Mouse (Mus musculus): ENCODE data around the gene Ccdc70. TPM values are rescaled to one million over a fixed set of nuclear protein-coding genes. Genes with fewer than 3 reads are reported as not detected.

Ccdc70 gene
- total and polyA plus RNA-seq, 3 experiments = not detected

DNA sequence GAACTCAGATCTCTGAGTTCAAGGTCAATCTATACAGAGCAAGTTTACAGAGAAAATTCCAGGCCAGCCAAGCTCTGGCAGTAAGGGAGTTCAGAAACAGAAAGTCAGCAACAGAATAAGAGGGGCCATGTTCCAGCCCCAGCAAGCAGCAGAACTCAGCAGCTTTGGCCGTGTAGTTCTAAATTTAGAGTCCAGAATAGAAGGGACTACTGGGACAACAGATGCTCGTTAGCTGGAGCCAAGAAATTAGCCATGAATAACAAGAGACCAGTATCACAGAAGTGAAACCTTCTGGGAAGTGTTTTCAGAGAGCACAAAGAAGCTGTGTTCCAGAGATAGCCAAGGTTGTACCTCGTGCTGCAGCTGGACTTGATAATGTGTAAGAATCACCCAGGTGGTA lies 39.8 kb downstream of the Ccdc70 start:
- no peaks in the 10 kb centered on the region for H3K9me3 ChIP-seq (replicated peaks; ENCODE audit: insufficient read depth, low read length)
- TF ChIP-seq EP300 (IDR thresholded peaks at IDR 0.05; ENCODE audit: low read depth in 1 of 2, low read length in 2 of 2) (no peak), BHLHE40 (IDR thresholded peaks at IDR 0.05; ENCODE audit: borderline replicate concordance, low read depth, low read length) (no peak), UBTF (IDR thresholded peaks at IDR 0.05; ENCODE audit: borderline replicate concordance, insufficient read depth, low read depth, low read length) (no peak), MYB (IDR thresholded peaks at IDR 0.05; ENCODE audit: low read depth, low read length) (no peak), GATA1 (IDR thresholded peaks at IDR 0.05; ENCODE audit: low read depth, low read length) (no peak), JUND (IDR thresholded peaks at IDR 0.05; ENCODE audit: low read depth, low read length) (no peak), NELFE (IDR thresholded peaks at IDR 0.05; ENCODE audit: low read depth, low read length) (no peak), TBP (IDR thresholded peaks at IDR 0.05; ENCODE audit: low read depth, low read length) (no peak), ZKSCAN1 (IDR thresholded peaks at IDR 0.05; ENCODE audit: low read depth, low read length) (no peak), E2F4 (IDR thresholded peaks at IDR 0.05; ENCODE audit: borderline replicate concordance, low read depth, low read length) (no peak), NRF1 (IDR thresholded peaks at IDR 0.05; ENCODE audit: insufficient read depth, low read depth, low read length, poor library complexity, severe bottlenecking) (no peak), SIN3A (IDR thresholded peaks at IDR 0.05; ENCODE audit: low read length) (no peak), POLR2A (IDR thresholded peaks at IDR 0.05; ENCODE audit: control insufficient read depth in 1 of 2, insufficient read depth in 1 of 2, low read depth in 1 of 2, low read length in 2 of 2, poor library complexity in 1 of 2) (no peak), ZMIZ1 (IDR thresholded peaks at IDR 0.05; ENCODE audit: low read depth, low read length) (no peak)
- no peak overlapping the region for H3K9ac ChIP-seq (ENCODE audit: control insufficient read depth, low read depth, low read length, poor library complexity, severe bottlenecking)
- H3K4me3 ChIP-seq (ENCODE audit: control insufficient read depth in 1 of 2, insufficient read depth in 1 of 2, low read depth in 2 of 2, low read length in 2 of 2) = no peak overlapping the region
- no peaks in the 10 kb centered on the region for H3K79me2 ChIP-seq (ENCODE audit: control insufficient read depth, insufficient read depth, low read length, poor library complexity)
- no peak overlapping the region for H3K27ac ChIP-seq (ENCODE audit: control insufficient read depth, low read depth, low read length)
- no peaks in the 10 kb centered on the region for H3K4me1 ChIP-seq (ENCODE audit: control insufficient read depth in 1 of 2, insufficient read depth in 2 of 2, low read length in 2 of 2)
- no peaks in the 10 kb centered on the region for H3K27me3 ChIP-seq (ENCODE audit: control insufficient read depth in 1 of 2, insufficient read depth in 2 of 2, low read length in 2 of 2)
- peaks cover 0 to 27% of the 10 kb centered on the region in 2 experiments; a peak in 2 of 4 replicates for H3K36me3 ChIP-seq (ENCODE audit: control insufficient read depth in 1 of 2, insufficient read depth in 2 of 2, low read length in 2 of 2)
- DNase-seq (ENCODE audit: low read depth, low spot score) = no peak

DNA sequence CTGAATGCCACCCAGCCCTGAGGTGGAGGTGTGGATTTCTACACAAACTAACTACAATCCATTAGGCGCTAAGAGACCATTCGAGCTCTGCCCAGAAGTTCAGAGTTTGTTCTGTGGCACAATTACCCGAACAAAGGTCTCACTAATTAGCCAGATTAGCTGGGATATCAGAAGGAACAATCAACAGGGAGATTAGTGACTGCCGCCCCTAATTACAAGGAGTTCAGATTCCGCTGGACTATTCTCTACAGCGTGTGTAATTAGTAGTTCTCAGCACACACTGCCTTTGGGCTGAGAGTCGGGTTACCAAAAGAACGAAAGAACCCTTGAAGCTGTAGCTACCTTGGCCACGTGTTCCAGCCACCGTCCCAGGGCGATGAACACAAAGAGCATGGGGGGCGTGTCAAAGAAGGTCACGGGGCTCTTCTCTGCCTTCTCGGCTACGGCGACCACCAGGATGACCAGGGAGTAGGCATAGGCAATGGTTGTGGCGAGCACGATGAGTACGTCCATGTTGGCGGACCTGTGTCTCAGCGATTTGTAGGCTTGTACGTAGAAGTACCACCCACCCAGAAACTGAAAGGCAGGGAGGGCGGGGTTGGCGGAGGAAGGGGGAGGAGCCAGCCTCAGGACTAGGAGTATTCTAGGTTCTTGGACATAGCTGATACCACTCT lies 43.6 kb downstream of the Ccdc70 start:
- Histone ChIP-seq H3K9ac (ENCODE audit: control insufficient read depth, low read depth, low read length, poor library complexity, severe bottlenecking) (no peak overlapping the region), H3K4me3 (ENCODE audit: control insufficient read depth in 1 of 2, insufficient read depth in 1 of 2, low read depth in 2 of 2, low read length in 2 of 2) (no peak overlapping the region), H3K36me3 (ENCODE audit: control insufficient read depth in 1 of 2, insufficient read depth in 2 of 2, low read length in 2 of 2) (peaks cover 0 to 24% of the 10 kb centered on the region in 2 experiments; a peak in 2 of 4 replicates), H3K9me3 (replicated peaks; ENCODE audit: insufficient read depth, low read length) (no peaks in the 10 kb centered on the region), H3K27ac (ENCODE audit: control insufficient read depth, low read depth, low read length) (no peak overlapping the region), H3K79me2 (ENCODE audit: control insufficient read depth, insufficient read depth, low read length, poor library complexity) (no peaks in the 10 kb centered on the region), H3K4me1 (ENCODE audit: control insufficient read depth in 1 of 2, insufficient read depth in 2 of 2, low read length in 2 of 2) (no peaks in the 10 kb centered on the region), H3K27me3 (ENCODE audit: control insufficient read depth in 1 of 2, insufficient read depth in 2 of 2, low read length in 2 of 2) (no peaks in the 10 kb centered on the region)
- DNase-seq (ENCODE audit: low read depth, low spot score) = no peak
- TF ChIP-seq RCOR1 (IDR thresholded peaks at IDR 0.05; ENCODE audit: low read depth, low read length) (no peak), GABPA (IDR thresholded peaks at IDR 0.05; ENCODE audit: low read depth, low read length) (no peak), ZMIZ1 (IDR thresholded peaks at IDR 0.05; ENCODE audit: low read depth, low read length) (no peak), NRF1 (IDR thresholded peaks at IDR 0.05; ENCODE audit: insufficient read depth, low read depth, low read length, poor library complexity, severe bottlenecking) (no peak), RAD21 (IDR thresholded peaks at IDR 0.05; ENCODE audit: low read depth, low read length) (no peak), GATA1 (IDR thresholded peaks at IDR 0.05; ENCODE audit: low read depth, low read length) (no peak)

Measured in MEL (cell line).